Mouse (Mus musculus) midbrain, embryonic 11.5 days (tissue): Measurements from ENCODE around the gene Tmem246. TPM values are rescaled to one million over a fixed set of nuclear protein-coding genes. Genes with fewer than 3 reads are reported as not detected.

Source experiments
- ATAC-seq: fragments of 200-750 bp; cut with Nextera tagmentation; 2 replicates; pipeline ENCODE4 v1.8.0; 2017; ENCODE audit warnings: moderate TSS enrichment, moderate library complexity; ENCODE audit not compliant: low FRiP score
- DNase-seq: peaks from one replicate; pipeline ENCODE4 v3.0.0; 2015; ENCODE audit warnings: low spot score; ENCODE audit errors: missing footprints
- H3K27ac ChIP-seq: fragments of 300-500 bp; sonication (generic); 2 replicates; pipeline ENCODE4 v1.5.1; 2014; ENCODE audit warnings: low read depth, low read length
- H3K27me3 ChIP-seq: fragments of 300-500 bp; sonication (generic); 2 replicates; pipeline ENCODE4 v1.6.1; 2014; ENCODE audit warnings: mild to moderate bottlenecking, low read length, moderate library complexity, mixed read lengths; ENCODE audit not compliant: control insufficient read depth, insufficient read depth
- H3K36me3 ChIP-seq: fragments of 300-500 bp; sonication (generic); 2 replicates; pipeline ENCODE4 v1.6.1; 2014; ENCODE audit warnings: mild to moderate bottlenecking, low read length, moderate library complexity, mixed read lengths; ENCODE audit not compliant: control insufficient read depth, insufficient read depth
- H3K4me1 ChIP-seq: fragments of 300-500 bp; sonication (generic); 2 replicates; pipeline ENCODE4 v1.6.1; 2014; ENCODE audit warnings: low read length; ENCODE audit not compliant: control insufficient read depth, insufficient read depth
- H3K4me2 ChIP-seq: fragments of 300-500 bp; sonication (generic); 2 replicates; pipeline ENCODE4 v1.6.1; 2014; ENCODE audit warnings: mild to moderate bottlenecking, moderate library complexity
- H3K4me3 ChIP-seq: fragments of 300-500 bp; sonication (generic); 2 replicates; pipeline ENCODE4 v1.5.1; 2014; ENCODE audit warnings: low read depth, low read length
- H3K9ac ChIP-seq: fragments of 300-500 bp; sonication (generic); 2 replicates; pipeline ENCODE4 v1.6.1; 2014; ENCODE audit warnings: low read length
- H3K9me3 ChIP-seq: fragments of 300-500 bp; sonication (generic); 2 replicates; pipeline ENCODE4 v1.6.1; 2016; ENCODE audit warnings: low read length; ENCODE audit not compliant: control insufficient read depth
- WGBS: fragments of 180-500 bp; shearing (Covaris S2); extraction: QIAGEN DNeasy Blood & Tissue Kit; methylation state at CpG from one replicate; pipeline ENCODE4 v1.1.7; 2014; 5-methylcytosine and 5-hydroxymethylcytosine counted together
- polyA plus RNA-seq: library from polyadenylated mRNA; unstranded; fragments of >200 nt; fragmentation: Nextera tagmentation; extraction: Ambion mirVana; gene quantifications from 2 replicates; pipeline ENCODE4 v1.2.1, GENCODE M21; 2014

The Tmem246 gene
- polyA plus RNA-seq, 1 experiment from 2014 or later = 20.5 TPM

GRCm38 (mm10) chr4:49553380-49553779, 44.3 kb downstream of the Tmem246 start:
- DNase-seq = no peak
- 91% methylated on average over 5 of the region's 5 CpGs for WGBS
- H3K27ac ChIP-seq = no peak overlapping the region

GRCm38 (mm10) chr4:49549383-49549782, 48.3 kb downstream of the Tmem246 start, which contains the start of gene Aldob:
TSS of gene Aldob (minus strand) at chr4:49549546.
- DNase-seq (no peak), ATAC-seq (no peak)
- 66% methylated on average over 3 of the region's 3 CpGs for WGBS
- Histone ChIP-seq H3K27me3 (no peaks in the 10 kb centered on the region), H3K4me2 (no peak within 1 kb of the TSS), H3K36me3 (no peaks in the 10 kb centered on the region), H3K27ac (no peak within 1 kb of the TSS), H3K9me3 (no peaks in the 10 kb centered on the region), H3K4me1 (no peaks in the 10 kb centered on the region), H3K9ac (no peak within 1 kb of the TSS), H3K4me3 (no peak within 1 kb of the TSS)

More at GRCm38 (mm10) chr4:49553380-49553779, 44.3 kb downstream of the Tmem246 start:
- Histone ChIP-seq H3K9me3 (no peaks in the 10 kb centered on the region), H3K4me2 (no peak overlapping the region), H3K4me1 (no peaks in the 10 kb centered on the region), H3K36me3 (no peaks in the 10 kb centered on the region), H3K27me3 (no peaks in the 10 kb centered on the region), H3K9ac (no peak overlapping the region), H3K4me3 (no peak overlapping the region)
- no peak for ATAC-seq

- H3K27ac ChIP-seq = no peak overlapping the region
- no peak for DNase-seq
- H3K4me1 ChIP-seq = no peaks in the 10 kb centered on the region
- 84% methylated on average over 7 of the region's 7 CpGs for WGBS
- ATAC-seq = no peak
- H3K9me3 ChIP-seq = no peaks in the 10 kb centered on the region
- H3K9ac ChIP-seq = no peak overlapping the region
- no peak overlapping the region for H3K4me2 ChIP-seq
- no peaks in the 10 kb centered on the region for H3K27me3 ChIP-seq
- H3K36me3 ChIP-seq = no peaks in the 10 kb centered on the region
- H3K4me3 ChIP-seq = no peak overlapping the region
Observed at GRCm38 (mm10) chr4:49547544-49548219, 50.0 kb downstream of the Tmem246 start.

GRCm38 (mm10) chr4:49546873-49547543, 50.7 kb downstream of the Tmem246 start:
- Histone ChIP-seq H3K27ac (no peak overlapping the region), H3K9me3 (no peaks in the 10 kb centered on the region), H3K4me2 (no peak overlapping the region), H3K36me3 (no peaks in the 10 kb centered on the region), H3K9ac (no peak overlapping the region), H3K4me3 (no peak overlapping the region), H3K4me1 (no peaks in the 10 kb centered on the region), H3K27me3 (no peaks in the 10 kb centered on the region)
- 80% methylated on average over 6 of the region's 6 CpGs for WGBS
- DNase-seq (no peak), ATAC-seq (no peak)

GRCm38 (mm10) chr4:49546026-49546425, 51.6 kb downstream of the Tmem246 start:
- DNase-seq = no peak
- no peak overlapping the region for H3K9ac ChIP-seq
- no peak overlapping the region for H3K4me2 ChIP-seq
- H3K27me3 ChIP-seq = no peaks in the 10 kb centered on the region
- no peaks in the 10 kb centered on the region for H3K4me1 ChIP-seq
- H3K9me3 ChIP-seq = no peaks in the 10 kb centered on the region
- ATAC-seq = no peak
- no peaks in the 10 kb centered on the region for H3K36me3 ChIP-seq
- no peak overlapping the region for H3K4me3 ChIP-seq
- 79% methylated on average over 2 of the region's 2 CpGs for WGBS
- no peak overlapping the region for H3K27ac ChIP-seq

- Histone ChIP-seq H3K27ac (no peak overlapping the region), H3K9ac (no peak overlapping the region), H3K4me2 (no peak overlapping the region), H3K9me3 (no peaks in the 10 kb centered on the region), H3K36me3 (no peaks in the 10 kb centered on the region), H3K4me1 (no peaks in the 10 kb centered on the region), H3K27me3 (no peaks in the 10 kb centered on the region), H3K4me3 (no peak overlapping the region)
- DNase-seq = no peak
- WGBS = 79% methylated on average over 3 of the region's 3 CpGs
- ATAC-seq = no peak
Observed at GRCm38 (mm10) chr4:49540966-49541365, 56.7 kb downstream of the Tmem246 start.

GRCm38 (mm10) chr4:49539665-49540064, 58.0 kb downstream of the Tmem246 start:
- H3K27ac ChIP-seq = no peak overlapping the region
- no peak overlapping the region for H3K4me3 ChIP-seq
- WGBS = 75% methylated on average over 6 of the region's 6 CpGs
- ATAC-seq (no peak), DNase-seq (no peak)
- no peaks in the 10 kb centered on the region for H3K9me3 ChIP-seq
- H3K27me3 ChIP-seq = no peaks in the 10 kb centered on the region
- H3K36me3 ChIP-seq = no peaks in the 10 kb centered on the region
- H3K4me1 ChIP-seq = no peaks in the 10 kb centered on the region
- no peak overlapping the region for H3K9ac ChIP-seq
- no peak overlapping the region for H3K4me2 ChIP-seq

GRCm38 (mm10) chr4:49536671-49537070, 61.0 kb downstream of the Tmem246 start:
- H3K9ac ChIP-seq = no peak overlapping the region
- H3K4me1 ChIP-seq = no peaks in the 10 kb centered on the region
- DNase-seq (no peak), ATAC-seq (no peak)
- H3K27ac ChIP-seq = no peak overlapping the region
- H3K9me3 ChIP-seq = no peaks in the 10 kb centered on the region
- H3K36me3 ChIP-seq = no peaks in the 10 kb centered on the region
- no peak overlapping the region for H3K4me2 ChIP-seq
- WGBS = 89% methylated on average over 4 of the region's 4 CpGs
- H3K27me3 ChIP-seq = no peaks in the 10 kb centered on the region
- H3K4me3 ChIP-seq = no peak overlapping the region

- Histone ChIP-seq H3K27ac (no peak overlapping the region), H3K4me1 (no peaks in the 10 kb centered on the region), H3K36me3 (peaks cover 1% of the 10 kb centered on the region; the same call in 1 of the 2 replicates), H3K4me3 (no peak overlapping the region), H3K9me3 (no peaks in the 10 kb centered on the region), H3K4me2 (no peak overlapping the region), H3K9ac (no peak overlapping the region), H3K27me3 (no peaks in the 10 kb centered on the region)
- WGBS = 90% methylated on average over 4 of the region's 4 CpGs
- ATAC-seq = no peak
- DNase-seq = no peak
Observed at GRCm38 (mm10) chr4:49535675-49536294, 61.9 kb downstream of the Tmem246 start.
